Mouse (Mus musculus) stomach, postnatal 0 days (tissue): ENCODE results near the gene Retnlg.

ENCODE experiments used
- CTCF ChIP-seq: IDR thresholded peaks from 2 replicates; pipeline ENCODE4 v1.5.1; 2016; ENCODE audit warnings: antibody characterized with exemption, low read depth, mild to moderate bottlenecking, moderate library complexity
- EP300 ChIP-seq: optimal IDR thresholded peaks from 2 replicates; pipeline ENCODE3; 2016; ENCODE audit warnings: antibody characterized with exemption

- TF ChIP-seq CTCF (no peak), EP300 (no peak)
Measured at GRCm38 (mm10) chr16:48829060-48829459, 43.4 kb upstream of the Retnlg start.
